Mouse (Mus musculus) adrenal gland, postnatal 25 days (tissue): ENCODE measurements around the gene Lca5. TPM values are rescaled to one million over a fixed set of nuclear protein-coding genes. Genes with fewer than 3 reads are reported as not detected.

Experiments used
- total RNA-seq: library from RNA; stranded (reverse); gene quantifications from 2 replicates; pipeline ENCODE4 v1.2.3, GENCODE M21; 2021

Lca5 gene
- total RNA-seq, 1 experiment from 2014 or later = 7.6 TPM

Other genes with a start within 250 kb of the Lca5 start
- gene Sh3bgrl2, start 107.2 kb upstream of the Lca5 start, total RNA-seq = 14.0 and 15.5 TPM in 2 replicates